Mouse (Mus musculus): ENCODE measurements at regions not wholly inside any gene's neighbourhood (a gene's known extent, or its start where the extent isn't known, plus 50 kb on each side); places are given as distances from the start of the nearest gene placed in this dataset.
A peak's percentile ranks its signal among the peaks of the same experiment; 100 is the strongest.

DNA sequence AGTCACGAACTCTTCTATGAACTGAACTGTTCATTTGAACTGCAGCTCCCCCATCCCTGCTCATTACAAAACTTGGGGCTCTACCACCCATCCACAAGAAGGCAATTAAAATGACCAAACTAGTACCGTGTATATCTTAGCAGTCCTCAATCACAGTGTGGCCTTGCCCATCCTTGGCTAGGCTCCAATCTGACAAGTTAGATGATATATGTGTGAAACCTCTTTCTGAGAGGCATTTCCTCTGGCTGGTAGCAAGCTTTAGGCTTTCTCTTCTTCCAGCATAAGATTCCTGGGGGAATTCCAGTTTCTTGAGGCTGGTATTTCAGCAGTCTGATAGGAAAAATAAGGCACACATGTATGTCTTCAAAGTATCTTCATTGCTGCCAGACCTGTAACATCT lies 88.8 kb upstream of the Hnrnpa3 start:
- Histone ChIP-seq H3K9ac (no peak overlapping the region), H3K27ac (no peak overlapping the region), H3K4me3 (no peak overlapping the region), H3K36me3 (no peaks in the 10 kb centered on the region), H3K4me1 (no peaks in the 10 kb centered on the region), H3K9me3 (replicated peaks) (no peaks in the 10 kb centered on the region), H3K4me2 (replicated peaks) (no peak overlapping the region), H3K27me3 (no peaks in the 10 kb centered on the region)
- ATAC-seq (ENCODE audit: low FRiP score) = no peak
- 82% methylated on average over 2 of the region's 2 CpGs for WGBS

- Histone ChIP-seq H3K36me3 (no peaks in the 10 kb centered on the region), H3K27me3 (0 out of 2 replicates have a peak, but pooled peaks cover 3% of the 10 kb centered on the region), H3K4me3 (peak overlapping the region; percentile 21), H3K4me2 (replicated peaks) (peak overlapping the region; percentile 52), H3K4me1 (peaks cover 6% of the 10 kb centered on the region; the same call in 1 of the 2 replicates), H3K27ac (no peak overlapping the region), H3K9me3 (replicated peaks) (no peaks in the 10 kb centered on the region), H3K9ac (no peak overlapping the region; the same call in 1 of the 2 replicates)
- no peak for ATAC-seq (ENCODE audit: low FRiP score)
- 2% methylated on average over 16 of the region's 16 CpGs for WGBS
Observed at GRCm38 (mm10) chr2:75584975-75585374, 74.1 kb upstream of the Hnrnpa3 start.

- no peak overlapping the region for H3K9ac ChIP-seq
- ATAC-seq (ENCODE audit: low FRiP score) = no peak
- peaks cover 6% of the 10 kb centered on the region; the same call in 1 of the 2 replicates for H3K4me1 ChIP-seq
- no peaks in the 10 kb centered on the region for H3K9me3 ChIP-seq (replicated peaks)
- no peak overlapping the region for H3K27ac ChIP-seq
- WGBS = 2% methylated on average over 6 of the region's 6 CpGs
- H3K36me3 ChIP-seq = no peaks in the 10 kb centered on the region
- peaks cover 7% of the 10 kb centered on the region; the same call in 1 of the 2 replicates for H3K27me3 ChIP-seq
- no peak overlapping the region for H3K4me3 ChIP-seq
- H3K4me2 ChIP-seq (replicated peaks) = no peak overlapping the region
Observed at GRCm38 (mm10) chr2:75588572-75588971, 70.5 kb upstream of the Hnrnpa3 start.

DNA sequence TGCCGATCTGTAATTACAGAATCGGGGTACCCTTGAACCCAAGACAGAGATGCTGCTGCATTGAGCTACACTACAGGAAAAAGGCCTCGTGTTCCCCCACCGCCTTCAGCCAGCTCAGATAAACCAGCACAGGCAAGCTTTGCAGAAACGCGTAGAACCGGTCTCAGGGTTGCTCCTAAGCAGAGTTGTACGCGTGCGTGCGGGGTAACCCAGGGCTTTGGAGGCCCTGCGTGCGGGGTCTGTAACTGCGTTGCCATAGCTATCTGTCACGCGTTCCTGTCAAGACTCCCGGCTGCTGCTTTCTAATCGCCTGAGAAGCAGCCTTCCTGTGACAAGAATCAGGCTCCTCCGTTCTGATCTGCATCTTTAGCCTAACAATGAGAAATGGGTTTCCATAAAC lies 69.6 kb upstream of the Hnrnpa3 start:
- peak; percentile 62 for ATAC-seq (ENCODE audit: low FRiP score)
- H3K36me3 ChIP-seq = no peaks in the 10 kb centered on the region
- no peaks in the 10 kb centered on the region for H3K9me3 ChIP-seq (replicated peaks)
- peak overlapping the region; percentile 47 for H3K4me2 ChIP-seq (replicated peaks)
- peaks cover 6% of the 10 kb centered on the region; the same call in 1 of the 2 replicates for H3K4me1 ChIP-seq
- WGBS = 5% methylated on average over 19 of the region's 19 CpGs
- H3K4me3 ChIP-seq = peak overlapping the region; percentile 20; the same call in 1 of the 2 replicates
- H3K9ac ChIP-seq = peak overlapping the region; percentile 38
- H3K27ac ChIP-seq = peak overlapping the region; percentile 18; the same call in 1 of the 2 replicates
- peaks cover 7% of the 10 kb centered on the region; the same call in 1 of the 2 replicates for H3K27me3 ChIP-seq

GRCm38 (mm10) chr2:75590175-75590574 lies 68.9 kb upstream of the Hnrnpa3 start:
- Histone ChIP-seq H3K36me3 (no peaks in the 10 kb centered on the region), H3K4me2 (replicated peaks) (peak overlapping the region; percentile 47), H3K27ac (peak overlapping the region; percentile 18; the same call in 1 of the 2 replicates), H3K4me1 (peaks cover 6% of the 10 kb centered on the region; the same call in 1 of the 2 replicates), H3K9ac (no peak overlapping the region), H3K27me3 (peaks cover 7% of the 10 kb centered on the region; the same call in 1 of the 2 replicates), H3K9me3 (replicated peaks) (no peaks in the 10 kb centered on the region), H3K4me3 (no peak overlapping the region)
- ATAC-seq (ENCODE audit: low FRiP score) = peak; percentile 65; the same call in 1 of the 2 replicates
- 6% methylated on average over 10 of the region's 10 CpGs for WGBS

DNA sequence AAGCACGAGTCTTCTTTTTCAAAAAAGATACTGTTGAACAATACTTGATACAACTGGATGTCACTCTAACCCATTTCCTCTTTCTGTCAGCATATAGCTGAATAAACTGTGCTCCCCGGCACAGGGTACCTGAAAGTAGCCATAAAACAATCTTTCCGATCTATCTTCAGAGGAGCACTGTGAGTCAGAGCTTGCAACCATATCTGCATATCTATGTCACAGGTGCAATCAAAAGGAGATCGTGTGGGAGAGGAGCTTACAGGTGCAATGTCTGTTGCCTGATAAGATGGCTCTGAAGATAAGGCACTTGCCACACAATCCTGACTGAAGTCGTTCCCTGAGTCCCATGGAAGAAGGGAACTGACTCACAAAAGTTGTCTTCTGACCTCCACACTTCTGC lies 58.5 kb upstream of the Hnrnpa3 start:
- Histone ChIP-seq H3K27me3 (no peaks in the 10 kb centered on the region), H3K4me3 (no peak overlapping the region), H3K4me1 (peaks cover 5% of the 10 kb centered on the region), H3K9ac (no peak overlapping the region), H3K4me2 (replicated peaks) (no peak overlapping the region), H3K36me3 (no peaks in the 10 kb centered on the region), H3K9me3 (replicated peaks) (no peaks in the 10 kb centered on the region), H3K27ac (no peak overlapping the region)
- 86% methylated on average over 5 of the region's 5 CpGs for WGBS
- ATAC-seq (ENCODE audit: low FRiP score) = no peak

GRCm38 (mm10) chr2:75603175-75603871 lies 55.7 kb upstream of the Hnrnpa3 start:
- Histone ChIP-seq H3K4me3 (peak overlapping the region; percentile 31), H3K4me1 (peaks cover 5% of the 10 kb centered on the region), H3K4me2 (replicated peaks) (peak overlapping the region; percentile 63), H3K27ac (peak overlapping the region; percentile 40; the same call in 1 of the 2 replicates), H3K27me3 (peaks cover 7% of the 10 kb centered on the region; the same call in 1 of the 2 replicates), H3K9me3 (replicated peaks) (no peaks in the 10 kb centered on the region), H3K9ac (peak overlapping the region; percentile 53), H3K36me3 (no peaks in the 10 kb centered on the region)
- peak; percentile 90 for ATAC-seq (ENCODE audit: low FRiP score)
- WGBS = 9% methylated on average over 25 of the region's 26 CpGs

DNA sequence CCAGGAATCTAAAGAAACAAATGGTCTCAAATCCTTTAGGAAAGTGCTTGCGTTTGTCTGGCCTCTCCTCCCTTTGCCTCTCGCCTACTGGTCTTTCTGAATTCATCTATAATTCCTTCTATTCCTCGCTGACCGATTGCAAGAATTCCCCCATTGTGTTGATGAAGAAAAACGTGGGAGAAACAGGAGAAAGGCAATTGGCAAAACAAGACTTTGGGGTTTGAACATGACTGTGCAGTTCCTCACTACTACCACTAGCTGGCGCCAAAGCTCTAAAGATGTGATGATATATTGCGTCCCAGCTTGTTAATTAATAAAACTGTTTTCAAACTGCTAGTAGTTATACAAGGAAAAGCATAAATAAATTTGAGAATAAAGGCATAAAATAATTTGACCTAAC lies 53.4 kb upstream of the Hnrnpa3 start:
- peaks cover 13% of the 10 kb centered on the region for H3K4me1 ChIP-seq
- no peaks in the 10 kb centered on the region for H3K36me3 ChIP-seq
- peaks cover 27% of the 10 kb centered on the region for H3K27me3 ChIP-seq
- no peak overlapping the region for H3K27ac ChIP-seq
- WGBS = 2% methylated on average over 7 of the region's 7 CpGs
- H3K4me2 ChIP-seq (replicated peaks) = no peak overlapping the region; the same call in 1 of the 2 replicates
- no peak for ATAC-seq (ENCODE audit: low FRiP score)
- H3K9me3 ChIP-seq (replicated peaks) = no peaks in the 10 kb centered on the region
- 0 out of 2 replicates have a peak overlapping the region, but pooled peaks have one; percentile 35 for H3K9ac ChIP-seq
- H3K4me3 ChIP-seq = no peak overlapping the region

GRCm38 (mm10) chr2:75607010-75607915 lies 51.8 kb upstream of the Hnrnpa3 start:
- H3K27ac ChIP-seq = no peak overlapping the region
- H3K36me3 ChIP-seq = no peaks in the 10 kb centered on the region
- no peak for ATAC-seq (ENCODE audit: low FRiP score)
- H3K9me3 ChIP-seq (replicated peaks) = no peaks in the 10 kb centered on the region
- peaks cover 29% of the 10 kb centered on the region for H3K27me3 ChIP-seq
- no peak overlapping the region for H3K4me2 ChIP-seq (replicated peaks)
- no peak overlapping the region for H3K9ac ChIP-seq
- WGBS = 82% methylated on average over 9 of the region's 11 CpGs
- no peak overlapping the region for H3K4me3 ChIP-seq
- peaks cover 13% of the 10 kb centered on the region for H3K4me1 ChIP-seq

GRCm38 (mm10) chr2:75607958-75608357 lies 51.1 kb upstream of the Hnrnpa3 start:
- H3K27ac ChIP-seq = no peak overlapping the region
- 68% methylated on average over 10 of the region's 10 CpGs for WGBS
- H3K9me3 ChIP-seq (replicated peaks) = no peaks in the 10 kb centered on the region
- H3K9ac ChIP-seq = no peak overlapping the region
- no peak for ATAC-seq (ENCODE audit: low FRiP score)
- no peak overlapping the region for H3K4me3 ChIP-seq
- no peaks in the 10 kb centered on the region for H3K36me3 ChIP-seq
- no peak overlapping the region for H3K4me2 ChIP-seq (replicated peaks)
- H3K27me3 ChIP-seq = peaks cover 29% of the 10 kb centered on the region
- H3K4me1 ChIP-seq = peaks cover 13% of the 10 kb centered on the region

DNA sequence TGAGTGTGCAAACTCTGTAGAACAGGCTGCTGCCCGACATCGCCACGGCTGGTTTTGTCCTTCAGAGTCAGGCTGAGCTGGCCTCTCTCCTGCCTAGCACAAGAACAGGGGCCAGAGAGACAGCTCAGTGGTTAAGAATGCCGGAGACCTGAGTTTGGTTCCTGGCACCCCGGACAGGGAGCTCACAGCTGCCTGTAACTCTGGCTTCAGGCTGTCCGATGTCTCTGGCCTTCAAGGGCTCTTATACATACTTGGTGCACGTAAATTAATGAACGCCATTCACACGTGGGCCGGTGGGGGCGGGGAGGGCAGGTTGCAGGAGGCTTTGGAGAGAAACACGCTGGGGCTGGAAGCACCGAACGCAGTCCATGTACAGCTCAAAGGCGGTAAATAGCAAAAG lies 50.6 kb upstream of the Hnrnpa3 start:
- Histone ChIP-seq H3K4me2 (replicated peaks) (no peak overlapping the region), H3K9ac (no peak overlapping the region), H3K27ac (no peak overlapping the region), H3K27me3 (peaks cover 29% of the 10 kb centered on the region), H3K4me1 (peaks cover 14% of the 10 kb centered on the region), H3K36me3 (no peaks in the 10 kb centered on the region), H3K4me3 (no peak overlapping the region), H3K9me3 (replicated peaks) (no peaks in the 10 kb centered on the region)
- ATAC-seq (ENCODE audit: low FRiP score) = no peak
- WGBS = 48% methylated on average over 15 of the region's 15 CpGs

All from hindbrain, embryonic 12.5 days (tissue).